Comparison of ENCODE assay signal across 10 mouse cellular contexts in the genomic region with DNA sequence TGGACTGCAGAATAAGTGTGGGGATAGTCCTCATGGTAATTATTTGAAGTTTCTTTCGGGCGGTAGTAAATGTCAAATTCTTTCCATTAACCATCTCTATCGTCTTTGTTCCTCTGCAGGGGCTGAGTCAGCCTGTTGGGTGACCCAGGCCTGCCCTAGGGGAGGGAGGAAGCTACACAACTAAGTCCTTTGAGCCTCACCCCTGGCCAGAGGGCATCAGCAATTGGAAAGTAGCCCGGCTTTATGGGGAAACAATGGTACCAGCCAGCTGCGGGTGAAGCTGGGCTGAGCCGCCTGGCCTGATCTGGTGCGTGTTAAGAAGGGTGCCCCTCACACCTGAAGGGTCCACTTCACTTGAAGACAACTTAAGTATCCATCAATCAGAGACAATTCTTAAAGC. TPM values are rescaled to one million over a fixed set of nuclear protein-coding genes. Genes with fewer than 3 reads are reported as not detected.
A peak's percentile ranks its signal among the peaks of the same experiment; 100 is the strongest.
DNase-seq lines count a peak whose midpoint lies in the region; ATAC-seq lines count a peak whose summit lies in the region.
"Had no signal": no experiment of that assay in that cellular context is flagged by ENCODE, and none has a peak within 500 bp of the region (broad histone marks: within the 10 kb centered on the region; RNA-seq: fewer than 3 reads in every experiment).

No protein-coding gene starts in this region.

- H3K9ac ChIP-seq in kidney, embryonic 15.5 days: no peak overlapping the region

- no peak overlapping the region for H3K4me3 ChIP-seq in kidney, embryonic 15.5 days (replicated peaks)
- H3K4me3 ChIP-seq: heart, adult 2 months had no signal

- WGBS in kidney, embryonic 15.5 days: 67% methylated on average over 7 of the region's 7 CpGs

- no peaks in the 10 kb centered on the region for H3K36me3 ChIP-seq in kidney, embryonic 15.5 days

- H3K27me3 ChIP-seq in kidney, embryonic 15.5 days: no peaks in the 10 kb centered on the region

- H3K4me1 ChIP-seq in kidney, embryonic 15.5 days: 0 out of 2 replicates have a peak, but pooled peaks cover 10% of the 10 kb centered on the region

- H3K9me3 ChIP-seq in kidney, embryonic 15.5 days (replicated peaks): no peaks in the 10 kb centered on the region

- intact Hi-C loops in heart, postnatal 36 days (cut with DNase I): no loop called here

- H3K27ac ChIP-seq in kidney, embryonic 15.5 days: no peak overlapping the region
- H3K27ac ChIP-seq: heart, adult 2 months had no signal

- H3K4me2 ChIP-seq in kidney, embryonic 15.5 days: no peak overlapping the region

- DNase-seq in kidney, adult 11 months: peak; percentile 82
- DNase-seq in spleen, postnatal 36 days (ENCODE audit: low spot score in 2 of 2): peak; percentile 19 to 26
- DNase-seq in spleen, adult 12 weeks (ENCODE audit: low spot score): no peak
- DNase-seq in heart, postnatal 36 days: peak; percentile 7 to 20
- peak; percentile 68 for DNase-seq in telencephalon, adult 2 months (ENCODE audit: low read depth, low spot score)
- DNase-seq in B cell, adult 2 months: no peak
- DNase-seq: cerebellum, adult 11 months; spleen, adult 18-20 months had no signal

- ATAC-seq in kidney, embryonic 15.5 days (replicated peaks; ENCODE audit: low FRiP score): no peak

RNA-seq across cellular contexts. Expression of gene Ahcy, which starts 25.1 kb away (rescaled TPM):
- polyA plus RNA-seq in kidney, embryonic 15.5 days (2015; fragmentation: Nextera tagmentation; extraction: Ambion mirVana): 75.5 and 80.4 TPM in 2 replicates
- 10 to 100 TPM; 10.8 to 14.5 TPM for total RNA-seq in heart, postnatal 36 days (2021)

RNA-seq across cellular contexts. Expression of gene Itch, which starts 33.9 kb away (rescaled TPM):
- 60.9 and 63.1 TPM in 2 replicates for polyA plus RNA-seq in kidney, embryonic 15.5 days (2015; fragmentation: Nextera tagmentation; extraction: Ambion mirVana)
- 10 to 100 TPM; 27.5 to 28.5 TPM for total RNA-seq in heart, postnatal 36 days (2021)

Comparison
In these comparisons a context has a peak if more than half of its experiments do, and no peak if none do; other contexts are left out.
1. DNase-seq: peak in kidney, adult 11 months (single experiment), spleen, postnatal 36 days (2 of 2), heart, postnatal 36 days (2 of 2) and telencephalon, adult 2 months (single experiment); none in spleen, adult 12 weeks (single experiment) and B cell, adult 2 months (0 of 2).